Comparison of ENCODE assay signal across 17 mouse cellular contexts in the genomic region with DNA sequence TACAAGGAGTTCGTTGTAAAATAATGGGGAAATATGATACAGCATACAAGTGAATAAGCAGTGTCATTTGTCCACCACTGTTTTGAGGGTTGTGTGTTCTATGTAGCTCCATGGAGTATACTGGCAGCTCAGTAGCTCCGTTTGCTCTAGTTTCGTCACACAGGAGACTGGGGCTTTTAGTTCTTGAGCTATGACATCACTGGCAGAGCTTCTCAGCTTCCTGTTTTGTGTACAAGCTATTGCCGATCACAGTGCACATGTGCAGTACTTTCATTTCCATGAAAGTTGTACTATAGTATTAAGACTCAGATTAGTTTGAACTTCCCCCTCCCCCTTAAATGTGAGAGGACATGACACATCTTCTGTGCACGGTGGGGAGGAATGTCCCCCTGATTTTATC.
"Had no signal": no experiment of that assay in that cellular context is flagged by ENCODE, and none has a peak within 500 bp of the region (broad histone marks: within the 10 kb centered on the region; RNA-seq: fewer than 3 reads in every experiment).

No protein-coding gene starts in this region.

- ATAC-seq: hindbrain, embryonic 16.5 days; inflammation-experienced regulatory T-cells, adult 6 months; intestine, embryonic 15.5 days; intestine, postnatal 0 days; liver, embryonic 12.5 days had no signal

- DNase-seq: gastrocnemius, postnatal 14 days; gastrocnemius, postnatal 36 days; heart, adult 2 months; heart, postnatal 10 days; heart, postnatal 4 days; kidney, adult 18-20 months; kidney, adult 8-10 months; kidney, postnatal 14 days; kidney, postnatal 36 days; layer of hippocampus, adult 9-11 months; layer of hippocampus, postnatal 36 days; left cerebral cortex, postnatal 4 days had no signal
